In the genomic region with DNA sequence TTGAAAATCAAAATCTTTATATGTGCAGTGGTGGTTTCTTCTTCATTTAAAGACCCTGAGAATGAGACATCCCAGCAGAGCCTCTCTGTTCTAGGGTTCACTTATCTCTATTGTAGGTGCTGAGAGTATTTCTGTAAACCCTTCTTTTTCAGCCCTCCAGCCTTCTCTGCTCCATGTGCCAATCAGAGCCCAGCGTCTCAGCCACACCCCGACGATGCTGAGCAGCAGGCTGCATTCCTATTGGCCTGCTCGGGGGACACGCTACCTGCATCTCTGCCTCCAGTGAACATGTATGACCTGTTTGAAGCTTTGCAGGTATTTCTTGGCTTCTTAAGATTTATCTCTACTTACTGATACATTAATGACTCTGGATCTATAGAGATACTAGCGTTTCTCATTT, we compare ENCODE assay signal across 16 mouse cellular contexts.
"Had no signal": no experiment of that assay in that cellular context is flagged by ENCODE, and none has a peak within 500 bp of the region (broad histone marks: within the 10 kb centered on the region; RNA-seq: fewer than 3 reads in every experiment).

No protein-coding gene starts in this region.

- H3K9me3 ChIP-seq: neural tube, embryonic 13.5 days; neural tube, embryonic 15.5 days; stomach, embryonic 15.5 days had no signal

- H3K4me2 ChIP-seq: neural tube, embryonic 13.5 days; neural tube, embryonic 15.5 days; stomach, embryonic 15.5 days had no signal

- DNase-seq: retina, postnatal 1 day; right cerebral cortex, adult 18-20 months; right cerebral cortex, postnatal 14 days; right cerebral cortex, postnatal 25 days; right cerebral cortex, postnatal 4 days; spleen, adult 18-20 months; thymus, adult 18-20 months; thymus, adult 2 months; thymus, postnatal 14 days; thymus, postnatal 25 days; thymus, postnatal 36 days; thymus, postnatal 4 days had no signal

- H3K27me3 ChIP-seq: neural tube, embryonic 13.5 days; neural tube, embryonic 15.5 days; stomach, embryonic 15.5 days had no signal

- H3K9ac ChIP-seq: neural tube, embryonic 13.5 days; neural tube, embryonic 15.5 days; stomach, embryonic 15.5 days had no signal

- H3K4me3 ChIP-seq: neural tube, embryonic 13.5 days; neural tube, embryonic 15.5 days; stomach, embryonic 15.5 days had no signal

- H3K4me1 ChIP-seq: neural tube, embryonic 13.5 days; neural tube, embryonic 15.5 days; stomach, embryonic 15.5 days had no signal

- H3K27ac ChIP-seq: neural tube, embryonic 13.5 days; neural tube, embryonic 15.5 days; stomach, embryonic 15.5 days; stomach, postnatal 0 days had no signal
